Mouse (Mus musculus): Measurements from ENCODE around the gene Gria1.

DNA sequence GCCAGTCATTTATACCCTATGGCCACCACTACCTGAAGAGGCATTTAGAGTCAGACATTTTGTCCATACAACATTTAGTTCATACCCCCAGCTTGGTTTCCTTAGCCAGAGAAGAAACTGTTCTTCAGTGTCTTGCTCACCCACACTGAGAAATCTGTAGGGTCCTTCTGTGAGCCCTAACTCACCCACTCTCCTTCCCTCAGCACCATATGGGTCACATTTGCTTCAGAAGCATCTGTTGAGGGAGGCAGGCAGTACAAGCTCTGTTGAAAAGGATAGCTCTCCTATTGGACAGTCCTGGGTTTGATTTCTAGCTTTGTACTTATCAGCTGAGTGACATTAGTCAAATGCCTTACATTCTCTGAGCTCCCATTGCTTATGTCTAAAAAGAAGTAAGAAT is 196.1 kb downstream of the Gria1 start:
- no peak for TF ChIP-seq CTCF (IDR thresholded peaks at IDR 0.05; ENCODE audit: low read depth)
- no peak for TF ChIP-seq EP300 (optimal IDR thresholded peaks at IDR 0.05)

All from stomach, postnatal 0 days (tissue).